Mouse (Mus musculus) embryo, embryonic 11 days (tissue): ENCODE data around the gene Cldn34d.

ENCODE experiments used
- DNase-seq: peaks from one replicate; pipeline ENCODE4 v3.0.0-alpha.2; 2015

The Cldn34d gene

DNA sequence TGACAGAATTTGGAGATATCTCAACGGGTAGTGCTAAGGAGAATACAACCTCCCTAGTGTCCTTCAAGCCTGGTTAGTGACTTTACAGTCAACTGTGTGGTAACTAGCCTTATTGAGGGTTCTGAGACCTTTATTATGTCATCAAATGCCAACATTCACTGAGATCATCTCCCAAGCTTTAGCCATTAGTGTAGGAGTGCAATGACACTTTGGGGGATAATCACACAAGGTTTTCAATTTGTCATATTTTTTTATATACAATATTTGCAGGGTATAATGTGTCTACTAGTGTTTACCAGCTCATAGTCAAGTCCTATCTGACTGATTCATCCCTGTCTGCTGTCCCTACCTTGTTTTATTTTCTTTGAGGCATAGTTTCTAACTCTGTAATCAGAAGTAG is at the start of gene Cldn34d:
Gene Cldn34d, minus strand, starts transcription at position 101 of the 400 bp plus-strand sequence.
- no peak for DNase-seq

DNA sequence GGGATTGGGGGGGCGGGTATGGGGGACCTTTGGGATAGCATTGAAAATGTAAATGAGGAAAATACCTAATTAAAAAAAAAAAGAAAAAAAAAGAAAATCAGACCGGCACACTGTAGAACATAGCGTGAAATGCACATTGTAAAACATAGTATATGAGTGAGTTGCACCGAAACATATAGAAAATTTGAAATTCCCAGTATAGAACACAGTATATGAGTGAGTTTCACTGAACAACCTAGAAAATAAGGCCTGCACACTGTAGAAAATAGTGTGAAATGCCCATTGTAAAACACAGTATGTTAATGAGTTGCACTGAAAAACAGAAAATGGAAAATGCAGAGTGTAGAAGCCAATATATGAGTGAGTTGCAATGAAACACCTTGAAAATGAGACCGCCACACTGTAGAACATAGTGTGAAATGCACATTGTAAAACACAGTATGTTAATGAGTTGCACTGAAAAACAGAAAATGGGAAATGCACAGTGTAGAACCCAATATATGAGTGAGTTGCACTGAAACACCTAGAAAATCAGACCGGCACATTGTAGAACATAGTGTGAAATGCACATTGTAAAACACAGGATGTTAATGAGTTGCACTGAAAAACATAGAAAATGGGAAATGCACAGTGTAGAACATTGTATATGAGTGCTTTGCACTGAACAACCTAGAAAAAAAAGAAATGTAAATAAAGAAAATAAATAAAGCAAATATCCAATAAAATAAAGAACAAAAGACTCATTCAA is 4.1 kb downstream of the Cldn34d start:
- peak; percentile 81 for DNase-seq
